Mouse (Mus musculus) Patski (cell line): ENCODE data around the gene Gsg1l. TPM values are rescaled to one million over a fixed set of nuclear protein-coding genes. Genes with fewer than 3 reads are reported as not detected.

ENCODE experiments used
- ATAC-seq: fragments of 100-300 bp; one replicate; pipeline ENCODE4 v1.8.0; 2021
- CTCF ChIA-PET: fragments of 350-600 bp; sonication (Branson Sonifier 250); formaldehyde crosslinking; loops from one replicate; lab custom pipeline; 2022; ENCODE audit warnings: inconsistent platforms; lab: Charles Lee
- POLR2A ChIA-PET: fragments of 350-600 bp; sonication (Branson Sonifier 250); formaldehyde crosslinking; loops from one replicate; lab custom pipeline; 2022; ENCODE audit warnings: antibody characterized with exemption, inconsistent platforms; lab: Charles Lee
- DNase-seq: peaks from one replicate; pipeline ENCODE4 v3.0.0-alpha.2; 2011; ENCODE audit warnings: low read depth, low spot score
- H3K27me3 ChIP-seq: fragments of 371-371 bp; one replicate; pipeline ENCODE4 v1.5.1; 2021
- CTCF ChIP-seq: fragments of 100-300 bp; IDR thresholded peaks from one replicate; pipeline ENCODE4 v1.5.1; 2021
- in situ Hi-C: fragments of 300-500 bp; cut with MboI; formaldehyde crosslinking; loops from 3 replicates; pipeline ENCODE4 v1.11.1; 2018; ENCODE audit warnings: low pct_unique_long_range_greater_than_20kb, mixed read lengths
- polyA plus RNA-seq: library from polyadenylated mRNA; unstranded; gene quantifications from one replicate; pipeline ENCODE4 v1.2.3, GENCODE M21; 2021

Gene Gsg1l
- polyA plus RNA-seq, 1 experiment from 2014 or later, result not detected

- DNase-seq (no peak), ATAC-seq (no peak)
- TF ChIP-seq CTCF, result no peak
- ChIA-PET CTCF (no interaction called here), POLR2A (no interaction called here)
- in situ Hi-C loops, result no loop called here
- H3K27me3 ChIP-seq, result no peaks in the 10 kb centered on the region
Measured at GRCm38 (mm10) chr7:125832767-125833166, 249.4 kb downstream of the Gsg1l start.

GRCm38 (mm10) chr7:125829121-125829666, 253.0 kb downstream of the Gsg1l start:
- H3K27me3 ChIP-seq, result no peaks in the 10 kb centered on the region
- ChIA-PET POLR2A (interaction anchor here (0.8 kb wide), 1 partner anchor 16 kb away, joined by 3 read pairs; no protein-coding TSS in a partner anchor), CTCF (interaction anchor here (1.6 kb wide), 1 partner anchor 9 kb away, joined by 9 read pairs; no protein-coding TSS in a partner anchor)
- ATAC-seq (no peak), DNase-seq (no peak)
- TF ChIP-seq CTCF, result no peak
- in situ Hi-C loops, result no loop called here

- DNase-seq (no peak), ATAC-seq (no peak)
- POLR2A ChIA-PET, result interaction anchor here (0.8 kb wide), 1 partner anchor 15 kb away, joined by 3 read pairs; no protein-coding TSS in a partner anchor
- no peak for TF ChIP-seq CTCF
- CTCF ChIA-PET, result interaction anchor here (1.6 kb wide), 1 partner anchor 8 kb away, joined by 9 read pairs; no protein-coding TSS in a partner anchor
- in situ Hi-C loops, result no loop called here
- no peaks in the 10 kb centered on the region for H3K27me3 ChIP-seq
Measured at GRCm38 (mm10) chr7:125828561-125828960, 253.7 kb downstream of the Gsg1l start.

Other genes starting within 250 kb of the Gsg1l start
- 99.2 TPM for gene Xpo6, start 118.1 kb upstream of the Gsg1l start, polyA plus RNA-seq
- 19.4 TPM for gene Sbk1, start 190.2 kb upstream of the Gsg1l start, polyA plus RNA-seq